Mouse (Mus musculus): ENCODE data around the gene Sept5.

The Sept5 gene

DNA sequence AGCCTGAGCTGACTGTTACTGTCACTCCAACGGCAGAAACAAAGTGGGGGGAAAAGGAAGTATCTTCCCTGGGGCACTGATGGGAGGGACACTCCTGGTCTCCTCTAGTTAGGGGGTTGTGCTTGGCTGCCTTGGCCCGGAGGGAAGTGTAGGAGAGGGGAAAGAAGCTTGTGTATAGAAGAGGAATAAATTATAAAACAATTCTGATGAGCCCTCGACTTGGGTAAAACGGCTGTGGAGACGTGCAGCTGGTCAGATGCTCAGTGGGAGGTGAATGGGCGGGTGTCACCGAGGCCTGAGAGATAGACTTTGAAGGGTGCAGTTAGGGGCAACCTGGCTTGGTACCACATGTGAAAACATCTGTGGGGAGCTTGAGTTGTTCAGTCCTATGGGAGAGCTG is 1.4 kb upstream of the Sept5 start:
- DNase-seq = no peak

DNA sequence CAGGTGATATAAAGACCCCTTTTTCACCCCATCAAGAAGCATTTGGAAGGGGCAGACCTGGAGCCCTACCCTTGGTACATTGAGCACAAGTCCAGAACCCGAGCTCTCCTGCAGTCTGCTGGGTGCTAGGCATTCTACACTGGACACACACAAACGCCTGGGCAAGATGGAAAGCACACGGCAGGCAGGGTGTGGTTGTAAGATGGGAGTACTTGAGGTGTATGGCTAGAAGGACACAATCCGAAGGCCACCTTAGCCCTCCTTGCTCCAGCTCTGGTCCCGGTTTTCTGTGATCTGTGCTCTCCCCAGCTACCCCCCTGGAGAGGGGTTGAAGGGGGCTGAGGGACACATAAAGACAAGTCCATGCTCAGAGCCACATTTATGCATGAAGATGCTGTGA is 537 bp upstream of the Sept5 start:
- DNase-seq = no peak

DNA sequence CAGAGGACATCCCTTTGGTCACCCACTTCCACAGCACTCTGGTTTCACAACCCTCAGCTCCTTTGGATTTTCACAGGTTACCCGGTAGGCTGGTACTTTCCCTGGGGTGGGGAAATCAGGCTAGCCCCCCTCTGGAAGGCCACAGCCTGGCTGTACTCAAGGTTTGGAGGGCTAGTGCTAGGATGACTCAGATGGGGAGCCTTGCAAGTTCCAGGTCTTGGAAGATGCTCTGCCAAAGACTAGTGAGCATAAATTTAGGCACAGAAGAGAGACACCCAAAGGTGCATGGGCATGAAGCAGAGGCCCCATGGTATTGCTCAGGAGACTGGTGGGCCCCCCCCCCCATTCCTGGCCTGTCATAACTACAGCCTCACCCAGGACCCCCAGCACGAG is 810 bp downstream of the Sept5 start:
- DNase-seq = no peak

DNA sequence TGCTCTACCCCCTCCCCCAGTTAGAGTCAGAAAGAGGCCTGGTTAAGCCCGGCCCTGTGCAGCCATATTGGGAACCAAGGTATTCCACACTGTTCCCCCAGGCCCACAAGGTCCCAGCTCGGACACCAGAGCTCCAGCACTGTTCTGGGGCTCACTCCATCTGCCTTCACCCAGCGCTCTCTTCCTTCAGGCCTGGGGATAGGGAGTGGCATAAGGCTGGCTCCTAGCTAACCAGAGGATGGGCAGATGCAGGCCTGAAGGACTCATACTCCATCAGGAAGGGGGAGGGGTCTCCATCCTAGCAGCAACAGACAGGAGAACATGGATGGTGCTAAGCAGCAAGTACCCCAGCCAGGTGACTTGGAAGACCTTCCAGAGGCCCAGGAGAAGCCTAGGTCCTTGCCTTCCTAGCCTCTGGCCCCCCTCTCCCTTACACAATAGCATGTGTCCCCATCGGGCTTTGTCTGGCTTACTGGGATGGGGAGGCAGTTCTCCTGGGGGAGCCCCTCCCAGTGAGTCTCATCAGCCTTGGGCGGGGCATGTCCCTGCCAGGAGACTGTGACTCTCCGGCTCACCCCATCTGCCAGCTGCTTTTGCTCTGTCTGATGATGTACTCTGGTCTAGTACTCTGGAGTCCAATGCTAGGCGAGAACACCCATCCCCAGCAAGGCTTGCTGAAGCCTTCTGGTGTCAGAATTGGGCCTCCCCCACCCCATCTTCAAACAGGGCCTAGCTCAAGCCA is 1.4 kb downstream of the Sept5 start:
- peak; percentile 50 for DNase-seq

DNA sequence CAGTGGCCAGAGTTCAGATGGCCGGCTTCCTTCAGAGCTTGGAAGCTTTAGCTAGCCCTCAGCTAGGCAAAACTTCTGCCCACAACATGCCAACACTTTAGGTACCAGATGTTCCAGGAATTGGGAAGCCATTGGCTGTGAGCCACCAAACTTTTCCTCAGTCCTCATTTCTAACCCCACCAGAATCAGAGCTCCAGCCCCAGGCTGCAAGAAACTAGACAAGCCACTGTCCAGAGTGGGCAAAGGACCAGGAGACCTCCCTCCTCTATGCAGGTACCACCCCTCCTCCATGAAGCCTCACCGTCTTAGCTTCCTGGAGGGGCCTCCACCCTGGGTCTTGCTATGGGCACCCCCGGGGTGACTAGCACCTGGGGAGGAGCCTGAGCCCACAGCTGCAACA is 2.6 kb downstream of the Sept5 start:
- no peak for DNase-seq

DNA sequence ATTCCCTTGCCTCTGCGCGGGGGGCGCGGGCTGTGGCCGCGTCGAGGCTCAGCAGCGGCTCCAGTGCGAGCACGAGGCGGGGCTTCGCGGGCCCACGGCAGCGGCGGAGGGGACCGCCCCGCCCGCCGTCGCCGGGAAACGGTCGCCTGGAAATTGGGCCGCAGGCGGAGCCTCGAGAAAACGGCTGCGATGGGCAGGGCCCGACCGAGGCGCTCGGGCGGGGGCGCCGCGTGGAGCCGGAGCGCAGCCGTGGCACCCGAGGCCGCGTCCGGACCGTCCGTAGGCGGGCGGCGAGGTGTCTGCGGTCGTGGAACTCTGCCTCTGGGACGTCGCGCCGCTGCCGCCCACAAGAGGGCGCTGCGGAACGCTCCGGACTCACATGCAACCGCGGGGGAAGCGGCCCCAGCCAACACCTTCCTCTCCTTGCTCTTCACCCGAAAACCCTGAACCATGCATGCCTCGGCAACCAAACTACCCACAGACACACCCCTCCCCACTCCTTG is 3.3 kb downstream of the Sept5 start, which contains the start of gene Gm49601:
Gene Gm49601, minus strand, starts transcription at position 52 of the 503 bp plus-strand sequence.
- DNase-seq = peak; percentile 87

DNA sequence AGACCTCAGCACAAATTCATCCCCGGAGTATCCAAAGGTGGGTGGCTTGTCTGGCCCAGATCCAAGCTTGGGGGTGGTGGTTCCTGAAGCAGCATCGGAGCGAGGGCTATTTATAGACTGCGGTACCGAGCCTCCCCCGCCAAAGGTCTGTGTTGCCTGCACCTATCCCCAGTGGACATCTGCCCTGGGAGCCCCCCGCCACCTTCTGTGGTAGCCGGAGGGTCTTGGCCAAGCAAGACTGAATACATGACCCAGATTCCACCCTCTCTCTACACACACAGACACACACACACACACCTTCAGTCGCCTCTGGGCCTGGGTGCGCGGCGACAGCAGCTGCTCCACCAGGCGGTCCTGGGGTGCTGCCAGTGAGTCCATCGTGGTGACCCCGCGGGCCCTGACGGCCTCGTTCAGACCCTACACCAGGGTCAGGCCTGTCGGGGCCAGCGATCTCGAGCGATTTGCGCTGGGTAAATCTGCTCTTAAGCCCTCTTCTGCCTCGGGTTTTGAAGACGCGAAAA is 3.9 kb downstream of the Sept5 start:
- DNase-seq = peak; percentile 70

DNA sequence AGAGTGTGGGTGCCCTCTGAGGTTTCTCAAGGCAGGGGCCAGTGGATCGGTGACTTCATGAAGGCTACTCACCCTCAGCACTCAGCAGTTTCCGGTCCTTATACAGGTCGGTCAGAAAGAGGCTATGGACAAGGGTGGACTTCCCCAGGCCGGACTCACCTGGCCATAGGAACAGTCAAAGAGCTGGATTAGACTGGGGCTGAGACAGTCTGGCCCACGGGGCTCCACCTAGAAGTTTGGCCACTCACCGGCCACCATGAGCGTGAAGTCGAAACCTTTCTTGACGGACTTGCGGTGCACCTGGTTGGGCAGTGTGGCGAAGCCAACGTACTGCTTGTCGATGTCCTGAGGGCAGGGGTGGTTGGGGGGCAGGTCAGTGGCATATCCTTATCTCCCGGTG is 4.7 kb downstream of the Sept5 start:
- DNase-seq = no peak

DNA sequence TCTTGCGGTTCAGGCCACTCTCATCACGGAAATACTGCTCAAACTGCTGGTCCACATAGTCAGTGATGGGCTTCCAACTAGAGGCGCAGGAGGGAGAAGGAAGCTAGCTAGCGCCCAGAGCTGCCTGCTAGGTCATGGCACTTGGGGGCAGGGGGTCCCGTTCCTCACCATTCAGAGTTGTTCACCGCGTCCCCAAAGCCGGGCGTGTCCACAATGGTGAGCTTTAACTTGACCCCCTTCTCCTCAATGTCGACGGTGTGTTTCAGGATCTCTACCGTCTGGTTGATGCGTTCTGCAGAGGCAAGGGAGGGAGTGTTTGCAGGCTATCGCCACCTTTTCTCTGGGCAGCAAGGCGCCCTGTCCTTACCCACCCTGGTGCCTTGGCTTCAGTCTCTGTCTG is 5.1 kb downstream of the Sept5 start:
- no peak for DNase-seq

DNA sequence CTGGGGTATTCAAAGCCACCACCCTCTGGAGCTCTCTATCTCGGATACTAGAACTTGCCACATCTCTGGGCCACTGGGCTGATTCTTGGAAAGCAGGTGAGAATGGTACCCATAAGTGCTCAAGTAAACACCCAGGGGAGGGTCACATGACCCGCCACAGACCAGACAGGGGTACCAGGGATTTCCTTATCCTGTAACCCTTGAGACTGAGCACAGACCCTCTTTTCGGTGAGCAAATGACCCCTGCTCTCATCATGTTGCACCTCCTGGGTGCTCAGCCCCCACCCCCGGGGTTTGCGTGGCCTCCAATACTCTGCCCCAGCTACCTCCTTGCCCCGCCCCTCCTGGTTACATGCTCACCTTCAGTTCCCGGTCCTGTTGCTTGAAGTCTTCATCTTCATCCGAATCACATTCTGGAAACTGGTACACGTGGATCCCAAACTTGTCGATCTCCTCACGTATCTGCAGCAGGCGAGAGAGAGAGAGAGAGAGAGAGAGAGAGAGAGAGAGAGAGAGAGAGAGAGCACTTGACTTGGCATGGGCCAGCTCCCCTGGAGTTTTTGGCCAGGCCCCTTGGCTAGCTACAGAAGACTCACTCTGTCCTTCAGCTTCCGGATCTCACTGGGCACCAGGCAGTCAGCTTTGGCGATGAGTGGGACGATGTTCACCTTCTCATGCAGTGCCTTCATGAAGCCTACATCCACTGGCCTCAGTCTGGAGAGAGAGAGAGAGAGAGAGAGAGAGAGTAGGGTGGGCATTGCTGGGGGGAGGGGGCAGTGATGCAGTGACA is 5.8 kb downstream of the Sept5 start:
- peak; percentile 23 for DNase-seq

DNA sequence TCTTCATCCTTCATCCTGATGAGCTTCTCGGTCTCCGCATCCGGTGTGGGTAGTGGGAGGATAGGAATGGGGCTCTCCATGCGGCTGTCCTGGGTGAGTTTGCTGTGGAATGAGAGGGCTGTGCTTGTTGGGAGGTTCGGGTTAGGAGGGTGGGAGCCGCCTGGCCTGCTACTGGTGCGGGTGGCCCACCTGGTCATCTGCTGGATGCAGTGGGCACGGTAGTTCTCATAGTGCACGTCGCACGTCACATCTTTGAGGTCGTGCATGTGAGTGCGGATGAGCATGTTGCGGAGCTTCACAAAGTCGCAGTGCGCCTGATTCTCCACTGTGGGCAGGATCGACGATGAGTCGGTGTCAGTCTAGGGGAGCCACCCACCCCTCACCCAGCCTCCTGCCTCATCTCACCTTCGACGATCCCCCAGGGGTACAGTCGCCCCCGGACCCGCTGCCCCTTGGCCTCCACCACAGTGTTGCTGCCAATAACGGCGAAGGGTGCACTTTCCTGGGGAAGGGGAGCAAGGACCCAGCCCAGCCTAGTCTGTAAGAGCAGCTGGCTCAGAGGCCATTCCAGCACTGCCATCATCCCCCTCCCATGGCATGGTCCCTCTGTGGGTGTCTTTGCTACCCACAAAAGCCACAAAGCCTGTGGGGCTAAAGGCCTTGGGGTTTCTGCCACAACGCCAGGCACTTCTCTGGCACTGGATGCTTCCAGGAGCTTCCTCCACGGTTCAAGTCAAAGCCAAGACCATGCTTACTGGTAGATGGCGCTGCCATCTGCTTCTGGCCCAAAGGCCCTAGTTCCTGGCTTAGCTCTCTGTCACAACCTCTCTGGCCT is 6.6 kb downstream of the Sept5 start:
- peak; percentile 17 for DNase-seq

DNA sequence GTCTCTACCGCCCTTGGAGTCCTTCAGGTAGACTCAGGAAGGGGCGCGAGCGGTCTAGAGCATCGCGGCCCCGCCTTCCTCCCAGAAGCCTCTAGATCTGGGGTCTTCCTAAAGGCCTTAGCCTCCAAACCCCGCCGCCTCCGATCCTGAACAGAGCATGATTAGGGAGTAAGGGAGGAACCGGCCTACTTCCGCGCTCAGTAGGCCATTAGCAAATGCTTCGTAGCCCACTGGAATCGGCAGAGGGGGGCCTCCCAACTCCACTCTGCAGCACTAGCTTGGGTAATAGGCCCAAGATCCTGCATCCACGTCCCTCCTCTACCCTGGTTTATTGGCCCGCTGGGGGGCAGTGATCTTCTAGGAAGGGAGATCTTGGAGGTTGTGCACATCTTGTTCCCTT is 7.7 kb downstream of the Sept5 start, which contains the start of gene Gp1bb:
Gene Gp1bb, minus strand, starts transcription at position 385 of the 400 bp plus-strand sequence.
- no peak for DNase-seq

DNA sequence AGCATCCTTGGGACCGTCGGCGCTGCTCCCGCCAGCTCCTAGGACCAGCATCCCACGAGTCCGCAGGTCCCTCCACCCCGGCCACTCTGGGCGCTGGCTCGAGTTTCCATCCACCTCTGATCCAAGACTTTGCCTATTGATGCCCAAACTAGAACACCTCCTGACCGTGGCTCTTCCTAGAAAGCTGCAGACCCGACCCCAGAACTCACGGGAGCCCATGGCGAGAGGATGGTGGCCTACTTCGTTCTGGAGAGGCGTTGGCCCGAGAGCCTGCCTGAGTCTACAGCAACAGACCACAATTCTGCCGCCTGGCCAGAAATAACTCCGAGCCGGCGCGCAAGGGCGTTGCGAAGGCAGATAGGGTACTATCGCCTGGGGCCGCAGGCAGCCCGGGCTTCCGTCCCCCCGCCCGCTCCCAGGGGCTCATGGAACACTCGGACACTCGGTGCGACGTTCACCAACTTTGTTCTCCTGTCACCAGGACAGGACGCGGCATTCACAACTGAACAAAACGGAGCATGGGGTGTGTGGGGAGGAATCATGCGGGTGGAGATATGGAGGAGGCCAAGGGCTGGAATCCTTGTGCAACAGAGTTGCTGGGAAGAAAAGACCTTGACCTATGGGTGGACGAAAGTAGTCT is 8.3 kb downstream of the Sept5 start:
- DNase-seq = peak; percentile 22

DNA sequence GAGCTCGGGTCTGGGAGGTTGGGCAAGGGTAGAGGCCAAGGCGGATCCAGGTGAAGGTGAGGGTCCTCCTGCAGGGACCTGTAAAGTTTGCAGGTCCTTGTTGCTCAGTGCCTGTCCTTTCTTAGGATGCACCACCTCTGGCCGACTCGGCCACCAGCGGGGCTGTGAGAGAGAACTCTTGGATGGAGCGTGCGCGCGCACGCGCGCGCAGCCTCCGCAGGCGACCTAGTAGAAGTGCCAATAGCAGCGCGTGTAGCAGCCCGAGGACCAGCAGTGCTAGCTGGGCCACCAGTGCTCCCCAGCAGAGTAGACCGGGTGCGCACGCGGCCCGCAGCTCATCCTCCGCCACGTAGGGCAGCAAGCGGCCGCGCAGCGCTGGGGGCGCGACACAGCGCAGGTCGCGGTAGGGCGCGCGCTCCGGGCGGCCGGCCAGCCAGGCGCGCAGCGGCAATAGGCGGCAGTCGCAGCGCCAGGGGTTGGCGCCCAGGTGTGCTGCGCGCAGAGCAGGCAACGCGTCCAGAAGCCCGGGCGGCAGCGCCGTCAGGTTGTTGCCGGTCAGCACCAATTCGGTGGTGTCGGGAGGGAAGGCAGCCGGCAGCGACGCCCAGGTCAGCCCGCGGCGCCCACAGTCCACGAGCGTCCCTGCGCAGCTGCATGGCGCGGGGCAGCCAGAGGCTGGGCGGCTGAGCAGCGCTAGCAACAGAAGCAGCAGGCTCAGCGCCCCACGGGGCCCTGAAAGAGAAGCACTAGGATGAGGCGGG is 9.0 kb downstream of the Sept5 start:
- DNase-seq = peak; percentile 59

DNA sequence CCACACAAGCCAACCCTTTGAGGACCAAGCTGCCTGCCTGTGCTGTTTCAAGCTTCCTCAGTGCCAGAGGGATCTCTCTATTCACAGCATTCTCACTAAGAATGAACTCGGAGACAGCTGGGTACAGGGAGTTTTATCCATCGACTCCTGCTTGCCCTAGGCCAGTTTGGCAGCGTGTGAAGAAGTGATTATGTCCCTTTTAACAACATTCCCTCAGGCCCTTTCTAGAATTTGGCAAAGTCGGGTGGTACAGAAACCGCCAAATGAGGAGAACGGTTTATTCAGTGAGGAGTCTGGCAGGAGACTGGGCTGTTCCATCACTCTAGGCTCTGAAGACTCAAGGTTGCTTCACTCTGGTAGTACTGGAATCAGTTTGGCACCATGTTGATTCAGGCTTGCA is 9.6 kb downstream of the Sept5 start:
- DNase-seq = no peak

DNA sequence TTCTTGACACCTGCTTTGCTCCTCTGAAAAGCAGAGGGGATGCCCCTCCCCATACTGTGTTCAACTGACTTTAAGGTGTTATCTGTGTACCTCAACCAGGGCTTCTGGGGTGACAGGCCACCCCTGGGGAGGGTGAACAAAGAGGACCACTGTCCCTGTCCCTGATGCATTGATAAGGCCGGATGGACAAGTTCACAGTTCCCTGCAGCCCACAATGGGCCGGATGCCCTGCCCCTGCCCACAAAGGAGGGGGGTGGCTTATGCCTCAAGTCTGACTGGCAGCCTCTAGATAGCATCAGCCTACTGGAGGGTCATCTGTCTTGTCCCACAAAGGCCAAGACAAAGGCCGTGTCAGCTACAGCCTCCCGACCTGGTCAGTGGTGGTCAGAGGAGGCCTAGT is 10.6 kb downstream of the Sept5 start:
- DNase-seq = no peak

DNA sequence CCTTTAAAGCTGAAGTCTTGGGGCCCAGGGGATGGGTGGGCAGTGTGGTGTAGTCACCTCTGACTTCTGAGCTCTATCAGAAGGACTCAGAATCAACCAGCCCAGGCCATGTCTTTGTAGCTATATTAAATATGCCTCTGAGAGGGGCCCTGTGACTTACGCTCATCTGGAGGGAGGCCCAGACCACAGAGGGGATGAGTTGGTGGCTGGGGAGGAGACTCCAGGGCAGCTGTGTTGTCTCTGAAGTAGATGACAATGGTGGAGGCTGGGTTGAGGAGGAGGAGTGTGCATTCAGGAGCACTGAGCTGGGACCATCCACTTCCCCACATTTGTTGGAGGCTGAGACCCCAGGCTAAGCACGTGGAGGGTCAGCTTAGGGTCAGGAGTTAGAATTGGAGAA is 11.5 kb downstream of the Sept5 start:
- DNase-seq = no peak

DNA sequence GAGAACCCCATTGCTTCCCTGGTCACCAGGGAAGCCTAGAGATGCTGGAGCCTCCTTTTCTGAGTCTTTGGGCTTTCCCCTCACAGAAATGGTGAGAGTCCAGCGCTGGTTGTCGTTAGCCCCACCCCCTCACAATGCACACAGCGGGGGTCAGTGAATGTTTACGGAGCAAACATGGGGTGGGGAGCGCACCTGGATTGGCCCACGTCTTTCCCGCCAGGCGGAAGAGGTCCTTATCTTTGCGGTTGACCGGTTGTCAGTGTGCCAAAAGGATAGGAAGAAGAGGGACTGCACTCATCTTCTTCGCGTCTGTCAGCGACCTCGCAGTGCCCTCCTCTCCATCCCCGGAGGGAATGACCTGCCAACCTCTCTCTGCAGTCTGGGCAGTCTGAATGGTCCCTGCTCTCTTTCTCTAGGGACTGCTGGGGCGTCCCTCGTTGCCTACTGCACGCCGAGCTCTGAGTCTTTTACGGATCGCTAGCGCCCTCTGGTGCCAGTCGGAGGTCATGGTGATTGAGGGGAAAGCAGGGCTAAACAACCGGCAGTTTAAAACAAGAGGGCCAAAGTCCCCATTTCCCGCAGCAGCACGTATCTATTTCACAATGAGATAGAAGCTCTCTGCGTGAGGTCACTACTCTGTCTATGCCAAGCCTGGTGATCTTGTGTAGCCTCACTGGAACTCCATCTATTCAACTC is 12.2 kb downstream of the Sept5 start:
- peak; percentile 81 for DNase-seq

DNA sequence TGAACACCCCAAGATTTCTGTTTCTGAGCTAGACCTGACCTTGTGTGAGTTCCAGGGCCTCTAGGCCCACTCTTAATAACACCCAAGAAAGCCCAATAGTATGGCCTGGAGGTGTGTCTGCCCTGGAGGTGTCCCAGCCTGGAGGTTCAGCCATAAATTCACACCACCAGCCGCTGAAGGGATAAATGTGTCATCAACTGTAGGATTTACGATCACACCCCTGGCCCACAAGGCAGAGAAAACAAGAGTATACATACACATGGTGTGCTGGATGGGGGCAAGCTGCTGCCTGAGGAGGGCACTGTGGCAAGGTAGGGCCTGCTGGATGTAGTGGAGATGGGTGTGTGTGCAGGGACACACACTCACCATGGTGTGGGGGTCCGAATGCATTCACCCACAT is 16.5 kb downstream of the Sept5 start:
- no peak for DNase-seq

DNA sequence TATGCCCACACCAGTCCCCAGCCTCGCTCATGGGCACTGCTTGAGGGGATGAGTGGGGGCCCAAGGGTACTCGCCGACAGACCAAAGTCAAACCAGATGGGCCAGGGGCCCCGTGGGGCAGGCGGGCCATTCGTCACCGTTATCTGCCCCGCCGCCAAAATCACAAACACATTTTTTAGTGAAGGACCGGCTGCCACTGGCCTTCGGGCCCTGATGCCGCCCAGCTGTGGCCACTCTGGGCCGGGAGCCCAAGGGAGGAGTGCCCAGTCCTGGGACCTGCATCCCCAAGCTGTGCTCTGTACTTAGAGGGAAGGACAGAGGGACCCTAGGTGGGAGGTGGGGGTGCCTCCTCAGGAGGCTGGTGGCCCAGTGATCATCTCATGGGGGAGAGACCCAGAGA is 18.0 kb downstream of the Sept5 start:
- no peak for DNase-seq

DNA sequence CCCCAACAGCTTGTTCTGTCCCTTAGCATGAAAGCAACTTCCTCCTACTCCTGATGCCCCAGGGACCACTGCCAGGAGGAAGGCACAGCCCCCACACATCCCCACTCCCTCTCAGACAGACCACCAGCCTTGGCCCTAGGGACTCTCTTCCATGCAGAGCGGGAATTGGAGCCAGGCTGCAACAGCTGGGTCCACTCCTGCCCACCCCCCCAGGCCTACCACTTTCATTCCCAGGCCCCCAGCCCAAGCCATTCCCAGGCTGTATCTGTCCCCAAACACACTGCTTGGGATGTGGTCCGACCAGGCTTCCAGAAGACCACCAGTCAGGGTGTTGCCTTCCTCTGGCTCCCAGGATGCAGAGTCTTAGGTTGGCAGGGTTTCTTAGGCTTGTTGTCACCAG is 20.7 kb downstream of the Sept5 start:
- DNase-seq = no peak

Data from layer of hippocampus, adult 9-11 months (tissue).